In the genomic region with DNA sequence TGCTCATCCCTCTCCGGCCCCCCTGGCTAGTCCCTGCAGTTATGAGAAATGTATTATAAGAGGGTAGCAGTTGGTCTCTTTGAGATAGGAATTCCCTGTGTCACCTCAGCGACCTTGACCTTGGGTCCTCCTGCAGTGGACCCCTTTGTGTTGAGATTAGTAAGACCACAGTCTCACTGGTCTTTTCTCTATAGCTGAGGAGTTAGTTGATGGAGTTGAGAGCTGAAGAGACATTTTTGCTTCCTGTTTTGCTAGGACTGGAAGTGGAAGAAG, we compare ENCODE assay signal across 13 mouse cellular contexts. TPM values are rescaled to one million over a fixed set of nuclear protein-coding genes. Genes with fewer than 3 reads are reported as not detected.
DNase-seq lines count a peak whose midpoint lies in the region; ATAC-seq and TF ChIP-seq lines count a peak whose summit lies in the region.
"Had no signal": no experiment of that assay in that cellular context is flagged by ENCODE, and none has a peak within 500 bp of the region (broad histone marks: within the 10 kb centered on the region; RNA-seq: fewer than 3 reads in every experiment).

No protein-coding gene starts in this region.

- 79% methylated on average over 2 of the region's 2 CpGs for WGBS in kidney, embryonic 15.5 days
- WGBS in kidney, adult 2 months: 76% methylated on average over 2 of the region's 2 CpGs
- WGBS in embryonic facial prominence, embryonic 12.5 days: 67% methylated on average over 2 of the region's 2 CpGs
- 61% methylated on average over 2 of the region's 2 CpGs for WGBS in limb, embryonic 15.5 days
- WGBS in thymus, adult 2 months: 90% methylated on average over 2 of the region's 2 CpGs

- TF ChIP-seq CTCF in kidney, adult 2 months (conservative IDR thresholded peaks at IDR 0.05; ENCODE audit: insufficient read depth, insufficient read length, low read depth, low read length): no peak
- no peak for TF ChIP-seq CTCF in thymus, adult 2 months (IDR thresholded peaks at IDR 0.05; ENCODE audit: borderline replicate concordance, control insufficient read depth, extremely low read depth, insufficient read depth, low read length, poor library complexity)

- no peak overlapping the region for H3K9ac ChIP-seq in kidney, embryonic 15.5 days
- H3K9ac ChIP-seq in embryonic facial prominence, embryonic 12.5 days: no peak overlapping the region
- no peak overlapping the region for H3K9ac ChIP-seq in limb, embryonic 15.5 days

- no peaks in the 10 kb centered on the region for H3K9me3 ChIP-seq in kidney, embryonic 15.5 days (replicated peaks)
- no peaks in the 10 kb centered on the region for H3K9me3 ChIP-seq in embryonic facial prominence, embryonic 12.5 days
- H3K9me3 ChIP-seq in limb, embryonic 15.5 days: no peaks in the 10 kb centered on the region
- H3K9me3 ChIP-seq: G1E had no signal

- peaks cover 43% of the 10 kb centered on the region for H3K4me1 ChIP-seq in kidney, embryonic 15.5 days
- H3K4me1 ChIP-seq in kidney, adult 2 months (ENCODE audit: control insufficient read depth, insufficient read depth, low read length): no peaks in the 10 kb centered on the region
- peaks cover 28% of the 10 kb centered on the region for H3K4me1 ChIP-seq in embryonic facial prominence, embryonic 12.5 days
- H3K4me1 ChIP-seq in limb, embryonic 15.5 days: peaks cover 47% of the 10 kb centered on the region
- H3K4me1 ChIP-seq in thymus, adult 2 months (replicated peaks; ENCODE audit: control insufficient read depth, insufficient read depth, low read length): peaks cover 19% of the 10 kb centered on the region

- no peaks in the 10 kb centered on the region for H3K27me3 ChIP-seq in kidney, embryonic 15.5 days
- no peaks in the 10 kb centered on the region for H3K27me3 ChIP-seq in kidney, adult 2 months (replicated peaks; ENCODE audit: control insufficient read depth, insufficient read depth, low read length)
- H3K27me3 ChIP-seq in embryonic facial prominence, embryonic 12.5 days: no peaks in the 10 kb centered on the region
- H3K27me3 ChIP-seq in limb, embryonic 15.5 days: no peaks in the 10 kb centered on the region
- no peaks in the 10 kb centered on the region; the same call in 1 of the 2 replicates for H3K27me3 ChIP-seq in thymus, adult 2 months (ENCODE audit: control insufficient read depth, insufficient read depth, low read length)

- TF ChIP-seq POLR2A in kidney, adult 2 months (IDR thresholded peaks at IDR 0.05; ENCODE audit: low read depth, low read length): no peak
- no peak for TF ChIP-seq POLR2A in thymus, adult 2 months (IDR thresholded peaks at IDR 0.05; ENCODE audit: control insufficient read depth, extremely low read depth, insufficient read depth, low read length, poor library complexity)

- DNase-seq in kidney, adult 2 months: no peak
- peak; percentile 56 for DNase-seq in ES-CJ7 (ENCODE audit: low read depth, low spot score)
- no peak for DNase-seq in thymus, adult 2 months
- DNase-seq in left cerebral cortex, adult 11 months (ENCODE audit: low spot score): no peak
- DNase-seq: cerebellum, postnatal 14 days; thymus, postnatal 36 days had no signal

- ATAC-seq in kidney, embryonic 15.5 days (replicated peaks; ENCODE audit: low FRiP score): no peak
- ATAC-seq in embryonic facial prominence, embryonic 12.5 days (ENCODE audit: insufficient number of reproducible peaks, insufficient read depth, low FRiP score, low TSS enrichment): no peak
- ATAC-seq in limb, embryonic 15.5 days (ENCODE audit: insufficient number of reproducible peaks, low FRiP score, low TSS enrichment, low read depth): no peak
- ATAC-seq: activated CD4-positive, CD25-positive, alpha-beta regulatory T cell, adult 4 months had no signal

- H3K4me2 ChIP-seq in kidney, embryonic 15.5 days: peak overlapping the region; percentile 94; the same call in 1 of the 2 replicates
- H3K4me2 ChIP-seq in embryonic facial prominence, embryonic 12.5 days (replicated peaks): peak overlapping the region; percentile 96; the same call in 1 of the 2 replicates
- peak overlapping the region; percentile 95; the same call in 1 of the 2 replicates for H3K4me2 ChIP-seq in limb, embryonic 15.5 days

- peak overlapping the region; percentile 66 for H3K27ac ChIP-seq in kidney, embryonic 15.5 days
- no peak overlapping the region for H3K27ac ChIP-seq in kidney, adult 2 months (ENCODE audit: insufficient read depth, low read depth, low read length)
- peak overlapping the region; percentile 75 for H3K27ac ChIP-seq in embryonic facial prominence, embryonic 12.5 days
- H3K27ac ChIP-seq in limb, embryonic 15.5 days: no peak overlapping the region
- no peak overlapping the region for H3K27ac ChIP-seq in thymus, adult 2 months (ENCODE audit: control insufficient read depth, insufficient read depth, low read length)

- H3K4me3 ChIP-seq in kidney, embryonic 15.5 days (replicated peaks): no peak overlapping the region
- H3K4me3 ChIP-seq in kidney, adult 2 months (ENCODE audit: insufficient read depth, low read depth, low read length): no peak overlapping the region
- peak overlapping the region; percentile 7; the same call in 1 of the 2 replicates for H3K4me3 ChIP-seq in embryonic facial prominence, embryonic 12.5 days
- no peak overlapping the region for H3K4me3 ChIP-seq in limb, embryonic 15.5 days
- H3K4me3 ChIP-seq in thymus, adult 2 months (ENCODE audit: control insufficient read depth, insufficient read depth, low read length): no peak overlapping the region
- H3K4me3 ChIP-seq: erythroblast, embryonic 14.5 days; myocyte had no signal

- H3K36me3 ChIP-seq in kidney, embryonic 15.5 days: peaks cover 7% of the 10 kb centered on the region; the same call in 1 of the 2 replicates
- no peaks in the 10 kb centered on the region for H3K36me3 ChIP-seq in kidney, adult 2 months (ENCODE audit: control insufficient read depth, insufficient read depth, low read length)
- H3K36me3 ChIP-seq in embryonic facial prominence, embryonic 12.5 days: no peaks in the 10 kb centered on the region
- H3K36me3 ChIP-seq in limb, embryonic 15.5 days: peaks cover 3% of the 10 kb centered on the region; the same call in 1 of the 2 replicates
- no peaks in the 10 kb centered on the region for H3K36me3 ChIP-seq in thymus, adult 2 months (ENCODE audit: control insufficient read depth, insufficient read depth, low read length)
- H3K36me3 ChIP-seq: G1E had no signal

RNA-seq across cellular contexts. Expression of gene Ptch2, which starts 2.8 kb away (rescaled TPM):
- polyA plus RNA-seq in kidney, embryonic 15.5 days (2015; fragmentation: Nextera tagmentation; extraction: Ambion mirVana): 7.6 and 10.2 TPM in 2 replicates
- 5.0 and 7.1 TPM in 2 replicates for polyA plus RNA-seq in kidney, adult 2 months (2012; rRNA removed)
- 10.4 and 12.1 TPM in 2 replicates for polyA plus RNA-seq in embryonic facial prominence, embryonic 12.5 days (2016; fragmentation: Nextera tagmentation; extraction: Ambion mirVana)
- 13.7 and 15.8 TPM in 2 replicates for polyA plus RNA-seq in limb, embryonic 15.5 days (2015; fragmentation: Nextera tagmentation; extraction: Ambion mirVana)
- 0.89 and 0.92 TPM in 2 replicates for polyA plus RNA-seq in thymus, adult 2 months (2012; rRNA removed)
- polyA plus RNA-seq: activated CD4-positive, CD25-positive, alpha-beta regulatory T cell, adult 4 months; G1E had no signal

RNA-seq across cellular contexts. Expression of gene Btbd19, which starts 26.8 kb away (rescaled TPM):
- 5.2 and 6.6 TPM in 2 replicates for polyA plus RNA-seq in kidney, embryonic 15.5 days (2015; fragmentation: Nextera tagmentation; extraction: Ambion mirVana)
- 4.5 and 4.6 TPM in 2 replicates for polyA plus RNA-seq in kidney, adult 2 months (2012; rRNA removed)
- polyA plus RNA-seq in embryonic facial prominence, embryonic 12.5 days (2016; fragmentation: Nextera tagmentation; extraction: Ambion mirVana): 4.4 and 4.9 TPM in 2 replicates
- polyA plus RNA-seq in limb, embryonic 15.5 days (2015; fragmentation: Nextera tagmentation; extraction: Ambion mirVana): 10.0 and 10.3 TPM in 2 replicates
- polyA plus RNA-seq in thymus, adult 2 months (2012; rRNA removed): 18.6 and 20.3 TPM in 2 replicates

RNA-seq across cellular contexts. Expression of gene Tctex1d4, which starts 27.9 kb away (rescaled TPM):
- not detected in 2 replicates for polyA plus RNA-seq in kidney, embryonic 15.5 days (2015; fragmentation: Nextera tagmentation; extraction: Ambion mirVana)
- polyA plus RNA-seq in kidney, adult 2 months (2012; rRNA removed): 0.20 TPM in 1 of 2 replicates, not detected in the other
- polyA plus RNA-seq in embryonic facial prominence, embryonic 12.5 days (2016; fragmentation: Nextera tagmentation; extraction: Ambion mirVana): not detected in 2 replicates
- not detected in 2 replicates for polyA plus RNA-seq in limb, embryonic 15.5 days (2015; fragmentation: Nextera tagmentation; extraction: Ambion mirVana)
- 1.1 and 2.0 TPM in 2 replicates for polyA plus RNA-seq in thymus, adult 2 months (2012; rRNA removed)
- polyA plus RNA-seq: erythroblast, embryonic 14.5 days had no signal

RNA-seq across cellular contexts. Expression of gene Plk3, which starts 35.1 kb away (rescaled TPM):
- 2.9 and 3.5 TPM in 2 replicates for polyA plus RNA-seq in kidney, embryonic 15.5 days (2015; fragmentation: Nextera tagmentation; extraction: Ambion mirVana)
- polyA plus RNA-seq in kidney, adult 2 months (2012; rRNA removed): 6.9 and 8.6 TPM in 2 replicates
- 5.0 and 5.5 TPM in 2 replicates for polyA plus RNA-seq in embryonic facial prominence, embryonic 12.5 days (2016; fragmentation: Nextera tagmentation; extraction: Ambion mirVana)
- 5.7 and 6.8 TPM in 2 replicates for polyA plus RNA-seq in limb, embryonic 15.5 days (2015; fragmentation: Nextera tagmentation; extraction: Ambion mirVana)
- 18.0 and 21.4 TPM in 2 replicates for polyA plus RNA-seq in thymus, adult 2 months (2012; rRNA removed)

RNA-seq across cellular contexts. Expression of gene Rps8, which starts 57.3 kb away (rescaled TPM):
- 1,027 and 1,077 TPM in 2 replicates for polyA plus RNA-seq in kidney, embryonic 15.5 days (2015; fragmentation: Nextera tagmentation; extraction: Ambion mirVana)
- 372 and 534 TPM in 2 replicates for polyA plus RNA-seq in kidney, adult 2 months (2012; rRNA removed)
- 804 and 834 TPM in 2 replicates for polyA plus RNA-seq in embryonic facial prominence, embryonic 12.5 days (2016; fragmentation: Nextera tagmentation; extraction: Ambion mirVana)
- 803 and 994 TPM in 2 replicates for polyA plus RNA-seq in limb, embryonic 15.5 days (2015; fragmentation: Nextera tagmentation; extraction: Ambion mirVana)
- 698 and 732 TPM in 2 replicates for polyA plus RNA-seq in thymus, adult 2 months (2012; rRNA removed)

Comparison
In these comparisons a context has a peak if more than half of its experiments do, and no peak if none do; other contexts are left out.
1. H3K27ac ChIP-seq: peak in kidney, embryonic 15.5 days (single experiment) and embryonic facial prominence, embryonic 12.5 days (single experiment); none in kidney, adult 2 months (single experiment), limb, embryonic 15.5 days (single experiment) and thymus, adult 2 months (single experiment).
2. Peak in every context shown above with its lines, with median percentiles within 50 percentile points of each other: H3K4me2 ChIP-seq.